Mouse (Mus musculus): ENCODE measurements around the gene Galm.
A peak's percentile ranks its signal among the peaks of the same experiment; 100 is the strongest.
"Not testable (repeated sequence)": the region's sequence is repeated elsewhere in the genome, so short reads cannot be mapped to it uniquely, and the experiment has no call there.

Galm gene

DNA sequence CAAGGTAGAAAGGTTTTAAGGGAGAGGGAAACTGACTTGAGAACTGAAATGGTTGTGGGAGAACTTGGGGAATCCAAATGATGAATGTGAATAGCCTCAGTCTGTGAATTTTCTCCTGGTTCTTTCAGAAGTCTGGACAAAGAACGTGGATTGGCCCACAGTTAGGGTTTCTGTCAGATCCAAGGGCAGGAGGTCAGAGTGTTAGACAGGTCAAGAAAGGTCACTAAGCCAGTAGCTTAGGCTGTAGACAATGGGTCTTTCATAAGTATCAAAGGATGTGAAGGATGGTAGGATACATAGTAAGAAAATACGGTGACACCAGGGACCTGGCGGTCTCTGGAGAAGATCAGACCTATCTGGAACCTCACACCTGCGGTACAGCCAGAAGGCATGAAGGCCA lies 40.2 kb downstream of the Galm start:
- DNase-seq: no peak

- DNase-seq: no peak
Measured at GRCm38 (mm10) chr17:80167851-80168251, 40.6 kb downstream of the Galm start.

DNA sequence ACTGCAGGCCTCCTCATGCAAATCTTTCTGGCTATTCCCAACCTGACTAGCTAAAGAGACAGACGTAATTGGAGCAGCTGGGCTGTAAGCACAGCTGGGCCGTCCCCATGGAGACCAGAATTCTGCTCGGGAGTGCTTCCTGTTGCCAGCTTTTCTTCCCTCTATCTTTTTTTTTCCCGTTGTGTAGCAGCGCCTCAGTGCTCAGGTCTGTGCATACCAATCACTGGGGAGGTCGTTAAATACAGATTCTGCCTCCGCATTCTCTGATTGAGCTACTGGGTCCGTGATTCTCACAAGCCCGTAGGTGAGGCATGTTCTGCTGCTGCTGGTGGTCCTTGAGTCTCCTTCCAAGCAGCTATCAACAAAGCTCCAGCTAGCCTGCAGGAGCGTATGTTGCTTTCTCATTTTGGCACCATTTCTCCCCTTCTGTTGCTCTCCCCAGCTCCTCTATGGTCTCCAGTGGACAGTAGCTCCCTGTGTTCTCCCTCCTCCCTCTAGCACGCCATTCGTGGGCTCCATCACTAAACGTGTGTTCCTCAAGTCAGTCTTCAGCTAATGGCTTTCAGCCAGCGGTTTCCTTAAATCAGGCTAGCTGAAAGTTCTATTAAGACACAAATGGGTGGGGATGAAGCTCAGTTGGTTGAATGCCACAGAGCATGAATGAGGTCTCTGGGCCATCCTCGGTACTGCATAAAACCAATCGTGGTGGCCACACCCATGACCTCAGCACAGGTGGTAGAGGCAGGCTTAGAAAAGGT lies 41.3 kb downstream of the Galm start:
- peak; percentile 64 for DNase-seq

- no peak for DNase-seq
Measured at GRCm38 (mm10) chr17:80169792-80170191, 42.5 kb downstream of the Galm start.

DNA sequence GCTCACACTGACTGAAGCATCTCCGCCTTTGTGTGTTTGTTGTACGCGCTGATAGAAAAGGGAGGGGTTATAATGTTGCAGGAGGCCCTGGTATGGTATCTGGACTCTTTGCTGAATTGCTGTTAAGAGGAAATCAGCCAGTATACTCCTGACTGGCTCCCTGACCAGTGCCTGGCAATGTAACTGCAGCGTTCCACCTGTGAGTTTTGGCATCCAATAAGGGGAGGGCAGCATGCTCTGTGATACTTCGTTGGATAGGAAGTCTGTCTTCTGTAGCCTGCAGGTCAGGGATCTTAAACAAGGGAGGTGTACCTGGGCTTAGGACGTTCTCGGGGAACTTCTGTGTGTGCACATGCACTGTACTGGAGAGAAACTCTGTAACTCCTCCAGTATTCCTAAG lies 43.7 kb downstream of the Galm start:
- DNase-seq: no peak

- DNase-seq: no peak
Measured at GRCm38 (mm10) chr17:80171948-80172347, 44.7 kb downstream of the Galm start.

DNA sequence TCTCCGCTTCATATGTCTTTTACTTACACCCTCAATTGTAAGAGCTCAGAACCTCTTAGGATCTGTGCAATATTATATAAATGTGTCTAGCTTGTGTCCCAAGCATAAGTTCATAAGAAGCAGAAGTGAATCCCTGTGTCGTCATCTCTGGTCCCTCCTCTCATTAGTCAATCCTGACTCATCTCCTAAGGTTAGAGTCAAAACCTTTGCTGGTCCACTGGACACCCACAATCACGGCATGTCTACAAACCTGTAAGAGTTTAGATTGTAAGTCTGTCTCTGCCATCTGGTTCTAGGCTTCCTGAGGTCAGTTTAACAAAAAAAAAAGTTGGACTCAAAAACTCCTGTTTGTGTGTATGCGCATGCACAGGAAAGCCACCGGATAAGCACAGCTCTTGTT lies 45.5 kb downstream of the Galm start:
- no peak for DNase-seq

DNA sequence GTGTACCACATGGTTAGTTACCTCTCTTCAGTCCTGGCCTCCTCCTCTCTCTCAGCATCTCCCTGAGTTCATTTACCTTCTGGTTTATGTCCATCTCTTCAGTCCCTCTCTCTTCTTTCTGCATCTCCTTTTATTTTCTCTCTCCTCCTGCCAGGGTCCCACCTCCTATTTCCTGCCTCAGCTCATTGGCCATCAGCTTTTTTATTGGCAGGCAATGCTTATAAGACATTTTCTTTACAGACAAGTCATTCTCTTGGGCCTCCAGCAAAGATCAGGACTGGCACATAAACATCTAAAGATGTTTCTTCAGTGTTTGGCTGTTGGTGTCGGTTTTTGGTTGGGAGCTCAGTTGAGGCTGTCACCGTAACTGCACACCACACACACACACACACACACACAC lies 46.4 kb downstream of the Galm start:
- no peak for DNase-seq

DNA sequence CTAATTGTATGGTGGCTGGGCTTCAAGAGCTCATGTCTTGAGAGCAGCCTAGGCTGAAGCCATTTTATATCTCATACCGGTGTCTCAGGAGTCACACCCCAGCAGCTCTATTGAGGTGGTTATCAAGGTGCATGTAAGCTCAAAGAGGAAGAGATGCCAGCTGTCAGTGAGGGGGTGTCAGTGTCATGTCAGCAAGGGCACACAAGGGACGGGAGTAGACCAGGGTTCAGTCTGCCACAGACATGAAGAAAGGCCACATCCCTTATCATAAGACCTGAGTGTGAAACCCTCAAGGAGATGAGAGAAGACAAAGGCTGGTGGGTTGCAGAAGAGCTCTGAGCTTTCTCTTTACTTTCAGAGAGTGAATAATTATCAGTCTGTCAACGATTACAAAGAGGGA lies 46.9 kb downstream of the Galm start:
- DNase-seq: no peak

- DNase-seq: no peak
Measured at GRCm38 (mm10) chr17:80174699-80175385, 47.6 kb downstream of the Galm start.

DNA sequence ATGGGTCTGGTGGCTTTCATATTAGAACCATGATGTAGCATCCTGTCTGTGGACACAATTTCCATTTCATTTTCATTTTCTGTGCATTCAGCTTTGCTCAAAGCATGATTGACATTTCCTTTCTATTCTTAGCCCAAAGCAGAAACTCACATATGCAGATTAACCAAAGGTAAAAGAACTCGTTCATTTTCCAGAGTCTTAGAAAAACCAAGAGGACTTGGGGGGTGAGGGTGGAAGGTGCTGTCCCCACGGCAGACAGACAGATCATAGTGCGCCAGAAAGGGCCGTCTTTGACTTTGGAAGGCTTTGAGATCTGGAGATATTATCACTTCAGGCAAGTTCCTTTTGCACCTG lies 48.1 kb downstream of the Galm start:
- DNase-seq: no peak

DNA sequence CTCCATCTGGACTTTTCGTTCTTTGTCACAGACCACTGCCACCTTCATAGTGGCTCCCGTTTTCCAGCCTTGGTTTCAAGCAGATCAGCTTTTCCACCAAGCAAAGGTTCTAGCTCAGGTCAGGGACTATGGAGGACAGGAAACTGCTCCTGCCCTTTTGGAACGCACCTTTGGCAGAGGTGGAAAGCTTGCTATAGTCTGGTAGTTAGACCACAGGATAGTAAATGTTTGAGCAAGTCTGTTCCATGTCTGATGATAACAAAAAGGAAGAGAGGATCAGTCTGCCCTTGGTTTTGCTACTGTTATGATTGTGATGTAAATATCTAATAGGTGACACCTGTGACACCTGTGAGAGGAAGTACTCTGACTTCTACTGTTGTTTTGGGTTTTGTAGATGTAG lies 48.7 kb downstream of the Galm start:
- no peak for DNase-seq

DNA sequence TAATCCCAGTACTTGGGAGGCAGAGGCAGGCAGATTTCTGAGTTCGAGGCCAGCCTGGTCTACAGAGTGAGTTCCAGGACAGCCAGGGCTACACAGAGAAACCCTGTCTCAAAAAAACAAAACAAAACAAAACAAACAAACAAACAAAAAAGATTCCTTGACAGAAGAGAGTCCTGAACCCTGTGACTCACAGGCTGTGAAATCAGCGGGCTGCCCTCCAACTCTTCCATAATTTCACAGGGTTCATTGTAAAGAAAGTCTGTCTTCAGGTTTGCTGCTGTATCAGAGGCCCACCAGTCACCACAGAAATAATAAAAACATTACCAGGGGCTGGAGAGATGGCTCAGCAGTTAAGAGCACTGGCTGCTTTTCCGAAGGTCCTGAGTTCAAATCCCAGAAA lies 51.6 kb downstream of the Galm start:
- not testable (repeated sequence) for DNase-seq

DNA sequence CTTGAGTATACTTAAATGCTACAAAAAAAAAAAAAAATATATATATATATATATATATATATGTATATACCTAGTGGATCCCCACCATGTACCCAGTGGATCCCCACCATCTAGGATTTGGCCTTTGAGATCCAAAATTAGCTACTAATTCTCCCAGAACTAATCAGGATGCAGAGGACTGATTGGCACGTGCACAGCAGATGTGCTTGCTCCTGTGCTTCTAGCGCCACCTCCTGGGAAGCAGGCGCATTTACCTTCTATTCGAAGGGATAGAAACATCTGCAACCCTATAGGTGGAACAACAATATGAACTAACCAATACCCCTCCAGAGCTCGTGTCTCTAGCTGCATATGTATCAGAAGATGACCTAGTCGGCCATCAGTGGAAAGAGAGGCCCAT lies 52.7 kb downstream of the Galm start:
- DNase-seq: peak; percentile 70

GRCm38 (mm10) chr17:80180468-80180867 lies 53.2 kb downstream of the Galm start:
- DNase-seq: no peak

GRCm38 (mm10) chr17:80183615-80184014 lies 56.3 kb downstream of the Galm start:
- no peak for DNase-seq

GRCm38 (mm10) chr17:80193075-80193474 lies 65.8 kb downstream of the Galm start:
- DNase-seq: no peak

DNA sequence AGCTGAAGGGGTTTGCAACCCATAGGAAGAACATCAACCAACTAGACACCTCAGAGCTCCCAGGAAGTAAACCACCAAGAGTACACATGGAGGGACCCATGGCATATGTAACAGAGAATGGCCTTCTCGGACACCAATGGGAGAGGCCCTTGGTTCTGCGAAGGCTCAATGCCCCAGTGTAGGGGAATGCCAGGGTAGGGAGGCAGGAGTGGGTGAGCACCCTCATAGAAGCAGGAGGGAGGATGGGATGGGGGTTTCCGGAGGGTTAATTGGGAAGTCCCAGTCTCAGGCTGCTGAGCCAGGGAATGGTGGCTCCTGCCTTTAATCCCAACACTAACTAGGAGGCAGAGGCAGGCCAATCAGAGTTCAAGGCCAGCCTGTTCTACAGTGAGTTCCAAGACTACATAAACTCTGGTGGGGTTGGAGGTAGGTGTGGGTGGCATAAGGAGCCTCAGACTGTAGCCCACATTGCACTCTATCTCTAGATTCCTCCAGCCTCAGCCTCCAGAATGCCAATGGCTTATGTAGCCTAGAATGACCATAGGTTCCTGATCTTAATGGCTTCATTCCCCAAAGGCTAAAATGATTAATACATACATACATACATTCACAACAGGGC lies 72.0 kb downstream of the Galm start:
- no peak for DNase-seq

DNA sequence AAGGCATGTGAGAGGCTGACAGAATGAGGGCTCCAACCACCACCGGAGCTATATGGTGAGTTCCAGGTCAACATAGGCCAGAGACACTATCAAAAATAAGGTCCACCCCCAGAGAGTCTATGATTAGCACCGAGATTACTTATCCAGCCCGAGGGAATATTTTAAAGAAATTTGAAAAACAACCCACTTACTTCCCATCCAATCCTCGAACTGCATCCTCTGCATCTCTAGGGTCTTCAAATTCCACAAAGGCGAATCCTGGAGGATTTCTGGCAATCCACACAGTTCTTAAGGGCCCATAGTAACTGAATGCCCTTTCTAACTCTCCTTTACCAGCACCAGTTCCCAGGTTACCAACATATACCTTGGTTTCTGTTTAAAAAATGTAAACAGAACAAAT lies 78.4 kb downstream of the Galm start:
- no peak for DNase-seq

DNA sequence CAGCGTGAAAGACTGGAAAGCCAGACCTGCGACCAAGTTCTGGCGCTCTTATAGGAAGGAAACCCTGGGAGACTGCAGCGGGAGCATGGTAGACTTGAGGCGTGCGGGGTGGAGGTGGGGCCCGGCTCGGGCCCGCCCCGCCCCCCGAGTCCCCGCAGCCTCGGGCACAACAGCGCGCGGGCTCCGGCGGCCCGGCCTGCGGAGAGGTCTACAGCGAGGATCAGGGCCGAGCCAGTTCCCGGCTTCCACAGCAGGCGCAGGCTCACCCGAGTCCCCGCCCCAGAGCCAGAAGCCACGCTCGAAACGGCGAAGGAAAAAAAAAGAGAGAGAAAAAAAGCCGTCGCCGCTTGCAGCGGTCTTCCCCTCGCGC lies 79.0 kb downstream of the Galm start:
- DNase-seq: peak; percentile 54

DNA sequence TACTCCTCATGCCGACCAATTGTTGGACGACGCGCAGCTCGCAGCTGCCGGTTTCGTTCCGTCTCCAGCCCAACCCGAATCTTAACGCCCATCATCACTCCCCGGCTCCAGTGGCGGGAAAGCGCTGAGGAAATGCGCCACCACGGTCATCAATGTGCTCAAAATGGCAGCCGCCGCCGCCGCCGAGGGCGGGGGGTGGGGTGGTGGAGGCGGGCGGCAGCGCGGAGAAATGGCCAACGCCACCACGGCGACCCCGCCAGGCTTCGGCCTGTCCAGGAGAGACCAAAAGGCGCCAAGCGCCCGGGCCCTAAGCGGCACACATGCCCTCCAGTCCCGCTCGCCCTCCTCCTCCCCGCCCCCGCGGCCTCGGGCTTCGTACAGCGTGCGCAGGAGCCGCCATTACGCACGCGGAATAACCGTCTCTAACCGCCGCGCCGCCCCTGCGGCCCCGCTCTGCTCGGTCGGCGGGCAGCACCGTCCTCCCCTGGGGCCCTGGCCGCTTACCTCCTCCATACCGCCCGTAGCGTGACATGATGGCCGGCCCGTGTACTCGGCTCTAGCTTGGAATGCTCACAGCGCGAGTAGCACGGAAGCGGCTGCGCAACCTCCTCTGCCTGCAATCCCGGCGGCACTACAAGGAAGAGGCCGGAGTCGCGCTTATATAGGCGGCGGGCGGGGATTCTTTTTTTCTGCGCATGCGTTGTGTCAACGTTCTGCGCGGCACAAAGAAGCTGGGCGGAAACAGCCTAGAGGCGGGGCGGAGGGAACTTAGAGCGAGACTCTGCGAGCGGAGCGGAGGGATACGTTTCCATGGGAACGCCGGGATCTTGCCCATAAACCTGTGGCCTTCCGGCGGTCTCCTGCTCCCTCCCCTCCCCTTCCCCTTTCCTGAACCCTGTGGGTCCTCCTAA lies 79.7 kb downstream of the Galm start, which contains the start of the genes Srsf7 and Ttc39d:
Gene Srsf7 (minus strand): TSS at position 637 of the 911 bp plus-strand sequence.
Gene Ttc39d (plus strand): TSS at position 790 of the 911 bp plus-strand sequence.
- DNase-seq: peak; percentile 97

- not testable (repeated sequence) for DNase-seq
Measured at GRCm38 (mm10) chr17:80213998-80214397, 86.7 kb downstream of the Galm start.

- DNase-seq: no peak
Measured at GRCm38 (mm10) chr17:80220131-80220530, 92.9 kb downstream of the Galm start.

Measured in right cerebral cortex, postnatal 14 days (tissue).